8 mouse cellular contexts compared by ENCODE assay signal in the genomic region with DNA sequence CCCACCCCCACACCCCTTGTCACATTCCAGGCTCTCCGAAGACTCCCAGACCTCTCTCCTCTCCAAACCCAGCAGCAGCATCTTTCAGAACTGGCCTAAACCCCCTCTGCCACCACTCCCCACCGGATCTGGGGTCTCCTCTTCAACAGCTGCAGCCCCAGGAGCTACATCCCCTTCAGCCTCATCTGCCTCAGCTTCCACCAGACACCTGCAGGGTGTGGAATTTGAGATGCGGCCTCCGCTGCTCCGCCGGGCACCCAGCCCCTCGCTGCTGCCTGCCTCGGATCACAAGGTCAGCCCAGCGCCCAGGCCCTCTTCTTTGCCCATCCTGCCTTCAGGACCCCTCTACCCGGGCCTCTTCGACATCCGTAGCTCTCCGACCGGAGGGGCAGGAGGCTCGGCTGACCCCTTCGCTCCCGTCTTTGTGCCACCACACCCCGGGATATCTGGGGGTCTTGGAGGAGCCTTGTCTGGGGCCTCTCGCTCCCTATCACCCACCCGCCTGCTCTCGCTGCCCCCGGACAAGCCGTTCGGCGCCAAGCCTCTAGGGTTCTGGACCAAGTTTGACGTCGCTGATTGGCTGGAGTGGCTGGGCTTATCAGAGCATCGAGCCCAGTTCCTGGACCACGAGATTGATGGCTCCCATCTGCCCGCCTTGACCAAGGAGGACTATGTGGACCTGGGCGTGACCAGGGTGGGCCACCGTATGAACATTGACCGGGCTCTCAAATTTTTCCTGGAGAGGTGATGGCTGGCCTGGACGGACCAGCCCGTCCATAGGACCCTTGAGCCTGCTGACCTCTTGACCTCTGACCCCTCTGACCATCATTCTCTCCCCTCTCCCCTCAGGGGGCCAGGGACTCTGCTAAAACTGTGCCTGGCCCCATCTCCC. TPM values are rescaled to one million over a fixed set of nuclear protein-coding genes. Genes with fewer than 3 reads are reported as not detected.
DNase-seq lines count a peak whose midpoint lies in the region; ATAC-seq lines count a peak whose summit lies in the region.

No protein-coding gene starts in this region.

- intact Hi-C loops in left cerebral cortex, postnatal 25 days (cut with DNase I) = no loop called here

- peak; percentile 91 for DNase-seq in heart, adult 11 months
- DNase-seq in heart, adult 18-20 months = no peak
- DNase-seq in right cerebral cortex, postnatal 10 days (ENCODE audit: low spot score in 2 of 2) = peak; percentile 52 to 56
- DNase-seq in right cerebral cortex, postnatal 14 days = no peak
- peak; percentile 26 to 48 for DNase-seq in kidney, postnatal 4 days
- DNase-seq in spleen, postnatal 10 days (ENCODE audit: low spot score in 2 of 2) = no peak
- no peak for DNase-seq in left cerebral cortex, postnatal 25 days (ENCODE audit: low spot score in 2 of 2)

- no peak for ATAC-seq in erythroblast, adult 5-6 weeks (replicated peaks; ENCODE audit: low FRiP score, poor library complexity, severe bottlenecking)

RNA-seq across cellular contexts. Expression of gene Syt3, which starts 27.1 kb away (rescaled TPM):
- 1 to 10 TPM; 2.3 to 2.9 TPM for total RNA-seq in heart, adult 18-20 months (2021)
- total RNA-seq in erythroblast, adult 5-6 weeks (2015; ENCODE audit: low replicate concordance) = not detected in 2 replicates
- total RNA-seq in erythroblast, adult 5-6 weeks (2017; ENCODE audit: low replicate concordance) = not detected in 2 replicates
- total RNA-seq in left cerebral cortex, postnatal 25 days (2021) = 10 to 100 TPM; 60.0 to 65.0 TPM

RNA-seq across cellular contexts. Expression of gene 1700008O03Rik, which starts 28.8 kb away (rescaled TPM):
- under 1 TPM; 0.30 to 0.31 TPM for total RNA-seq in heart, adult 18-20 months (2021)
- total RNA-seq in erythroblast, adult 5-6 weeks (2015; ENCODE audit: low replicate concordance) = not detected in 2 replicates
- total RNA-seq in erythroblast, adult 5-6 weeks (2017; ENCODE audit: low replicate concordance) = not detected in 2 replicates
- 1 to 10 TPM; 1.9 to 2.2 TPM for total RNA-seq in left cerebral cortex, postnatal 25 days (2021)

RNA-seq across cellular contexts. Expression of gene Shank1, which starts 46.8 kb away (rescaled TPM):
- total RNA-seq in heart, adult 18-20 months (2021) = 1 to 10 TPM; 2.1 to 2.7 TPM
- total RNA-seq in erythroblast, adult 5-6 weeks (2015; ENCODE audit: low replicate concordance) = not detected in 2 replicates
- not detected in 2 replicates for total RNA-seq in erythroblast, adult 5-6 weeks (2017; ENCODE audit: low replicate concordance)
- 100 to 1,000 TPM; 571 to 587 TPM for total RNA-seq in left cerebral cortex, postnatal 25 days (2021)

RNA-seq across cellular contexts. Expression of gene Clec11a, which starts 50.1 kb away (rescaled TPM):
- total RNA-seq in heart, adult 18-20 months (2021) = under 1 TPM; 0.69 to 0.87 TPM
- total RNA-seq in erythroblast, adult 5-6 weeks (2015; ENCODE audit: low replicate concordance) = 0.19 and 0.63 TPM in 2 replicates
- 0.28 and 1.0 TPM in 2 replicates for total RNA-seq in erythroblast, adult 5-6 weeks (2017; ENCODE audit: low replicate concordance)
- 1 to 10 TPM; 3.5 to 3.9 TPM for total RNA-seq in left cerebral cortex, postnatal 25 days (2021)

Comparison
In these comparisons a context has a peak if more than half of its experiments do, and no peak if none do; other contexts are left out.
1. DNase-seq: peak in heart, adult 11 months (single experiment), right cerebral cortex, postnatal 10 days (2 of 2) and kidney, postnatal 4 days (2 of 2); none in heart, adult 18-20 months (0 of 2), right cerebral cortex, postnatal 14 days (single experiment), spleen, postnatal 10 days (0 of 2) and left cerebral cortex, postnatal 25 days (0 of 2).
2. RNA of gene Syt3, which starts 27.1 kb away (total RNA-seq): 60.0 to 65.0 TPM in left cerebral cortex, postnatal 25 days; 2.3 to 2.9 TPM in heart, adult 18-20 months and not detected in erythroblast, adult 5-6 weeks; every median in the first group is over 10 times any median in the second.
3. RNA of gene Shank1, which starts 46.8 kb away (total RNA-seq): 571 to 587 TPM in left cerebral cortex, postnatal 25 days; 2.1 to 2.7 TPM in heart, adult 18-20 months and not detected in erythroblast, adult 5-6 weeks; every median in the first group is over 100 times any median in the second.